Mouse (Mus musculus) embryonic facial prominence, embryonic 13.5 days (tissue): ENCODE results near the gene Btbd3. TPM values are rescaled to one million over a fixed set of nuclear protein-coding genes. Genes with fewer than 3 reads are reported as not detected.
"Not testable (repeated sequence)": the region's sequence is repeated elsewhere in the genome, so short reads cannot be mapped to it uniquely, and the experiment has no call there.

Source experiments
- ATAC-seq: fragments of 200-750 bp; cut with Nextera tagmentation; 2 replicates; pipeline ENCODE4 v1.8.0; 2017; ENCODE audit warnings: low read depth; ENCODE audit not compliant: insufficient number of reproducible peaks, insufficient read depth, low FRiP score, low TSS enrichment
- H3K27ac ChIP-seq: fragments of 300-500 bp; sonication (generic); 2 replicates; pipeline ENCODE4 v1.5.1; 2015; ENCODE audit warnings: moderate library complexity, mild to moderate bottlenecking, inconsistent platforms
- H3K27me3 ChIP-seq: fragments of 300-500 bp; sonication (generic); 2 replicates; pipeline ENCODE4 v1.6.1; 2015; ENCODE audit warnings: mild to moderate bottlenecking, inconsistent platforms
- H3K36me3 ChIP-seq: fragments of 300-500 bp; sonication (generic); 2 replicates; pipeline ENCODE4 v1.6.1; 2015; ENCODE audit warnings: mild to moderate bottlenecking, inconsistent platforms
- H3K4me1 ChIP-seq: fragments of 300-500 bp; sonication (generic); 2 replicates; pipeline ENCODE4 v1.6.1; 2015; ENCODE audit warnings: inconsistent platforms
- H3K4me2 ChIP-seq: fragments of 300-500 bp; sonication (generic); 2 replicates; pipeline ENCODE4 v1.6.1; 2015; ENCODE audit warnings: moderate library complexity, mild to moderate bottlenecking, inconsistent platforms
- H3K4me3 ChIP-seq: fragments of 300-500 bp; sonication (generic); 2 replicates; pipeline ENCODE4 v1.5.1; 2015; ENCODE audit warnings: mild to moderate bottlenecking, inconsistent platforms
- H3K9ac ChIP-seq: fragments of 300-500 bp; sonication (generic); 2 replicates; pipeline ENCODE4 v1.6.1; 2015; ENCODE audit warnings: mild to moderate bottlenecking, inconsistent platforms
- H3K9me3 ChIP-seq: fragments of 300-500 bp; sonication (generic); 2 replicates; pipeline ENCODE4 v1.6.1; 2016; ENCODE audit warnings: inconsistent platforms
- WGBS: fragments of 180-500 bp; shearing (Covaris S2); methylation state at CpG from one replicate; pipeline ENCODE4 v1.1.7; 2015; ENCODE audit warnings: mixed read lengths; 5-methylcytosine and 5-hydroxymethylcytosine counted together
- polyA plus RNA-seq: library from polyadenylated mRNA; unstranded; fragments of >200 nt; fragmentation: Nextera tagmentation; extraction: Ambion mirVana; gene quantifications from 2 replicates; pipeline ENCODE4 v1.2.1, GENCODE M21; 2015

The Btbd3 gene
- polyA plus RNA-seq, 1 experiment from 2014 or later = 25.8 TPM

DNA sequence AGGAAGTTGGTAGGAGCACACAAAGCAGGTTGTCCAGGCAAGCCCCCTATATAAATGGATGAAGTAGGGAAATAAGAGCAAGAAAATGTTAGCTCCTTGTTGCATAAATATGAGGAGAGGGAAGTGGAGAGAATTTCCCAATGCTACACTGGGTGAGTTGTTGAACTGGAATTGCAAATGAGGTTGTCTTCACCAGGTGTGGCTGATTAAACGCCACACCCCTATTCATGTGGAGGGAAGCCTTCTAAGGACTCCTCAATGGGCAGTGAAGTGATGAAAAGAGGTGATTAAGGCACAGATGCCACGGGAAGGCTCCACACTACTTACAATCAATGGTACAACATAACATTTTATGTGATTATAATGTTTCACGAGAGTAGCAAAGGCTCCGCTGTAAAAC lies 70.0 kb downstream of the Btbd3 start:
- no peak overlapping the region for H3K4me2 ChIP-seq
- H3K9ac ChIP-seq = no peak overlapping the region
- no peaks in the 10 kb centered on the region for H3K4me1 ChIP-seq
- H3K9me3 ChIP-seq = no peaks in the 10 kb centered on the region
- no peak for ATAC-seq
- no peak overlapping the region for H3K27ac ChIP-seq
- H3K27me3 ChIP-seq = no peaks in the 10 kb centered on the region
- WGBS = 73% methylated on average over 4 of the region's 4 CpGs
- H3K4me3 ChIP-seq = no peak overlapping the region
- no peaks in the 10 kb centered on the region for H3K36me3 ChIP-seq

DNA sequence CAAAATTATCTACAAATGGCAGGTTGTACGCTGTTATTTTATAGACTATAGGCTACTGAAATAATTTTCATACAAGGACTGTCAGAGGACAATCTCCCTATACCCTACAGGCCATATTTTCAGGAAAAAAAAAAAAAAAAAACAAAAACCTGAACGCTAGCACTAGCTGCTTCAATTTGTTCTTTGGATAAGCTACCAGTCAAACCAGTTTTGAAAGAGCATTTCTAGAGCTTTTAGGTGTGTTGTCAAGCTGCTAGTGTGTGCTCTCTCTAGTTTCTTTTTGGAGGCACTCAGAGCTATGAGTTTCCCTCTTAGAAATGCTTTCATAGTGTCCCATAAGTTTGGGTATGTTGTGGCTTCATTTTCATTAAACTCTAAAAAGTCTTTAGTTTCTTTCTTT lies 77.8 kb downstream of the Btbd3 start:
- ATAC-seq, H3K9ac ChIP-seq, H3K27ac ChIP-seq, H3K27me3 ChIP-seq, H3K9me3 ChIP-seq, H3K36me3 ChIP-seq, H3K4me2 ChIP-seq, H3K4me3 ChIP-seq, H3K4me1 ChIP-seq: not testable (repeated sequence)
- 72% methylated on average over 2 of the region's 2 CpGs for WGBS

DNA sequence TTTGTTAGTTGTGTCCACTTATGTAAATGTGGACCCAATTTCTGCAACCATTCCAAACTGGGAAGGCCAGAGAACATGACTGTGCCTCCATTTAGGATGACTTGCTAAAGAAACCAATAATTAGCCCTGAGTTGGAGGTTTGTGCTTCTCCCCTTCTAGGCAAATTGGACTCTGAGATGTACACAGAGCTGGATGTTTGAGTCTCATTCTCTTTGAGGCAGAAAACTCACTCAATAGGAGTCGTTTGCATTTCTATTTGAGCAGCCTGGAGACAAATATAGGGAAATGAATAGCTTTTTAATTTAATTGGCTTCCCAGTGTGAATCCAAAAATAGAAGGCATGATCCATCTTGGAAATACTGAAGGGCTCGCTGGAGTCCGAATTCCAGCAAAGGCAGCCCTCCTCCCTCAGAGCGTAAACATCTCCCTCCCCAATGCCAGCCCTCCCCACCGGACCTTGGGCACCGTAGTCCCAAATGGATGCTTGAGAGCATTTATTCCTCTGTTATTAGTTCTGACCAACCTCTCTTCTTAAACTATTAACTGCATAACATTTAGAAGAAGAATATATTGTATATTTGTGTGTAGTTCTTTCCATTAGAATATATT lies 81.6 kb downstream of the Btbd3 start:
- 79% methylated on average over 6 of the region's 6 CpGs for WGBS
- Histone ChIP-seq H3K27me3 (no peaks in the 10 kb centered on the region), H3K4me1 (no peaks in the 10 kb centered on the region), H3K36me3 (no peaks in the 10 kb centered on the region), H3K4me2 (no peak overlapping the region), H3K27ac (no peak overlapping the region), H3K4me3 (no peak overlapping the region), H3K9ac (no peak overlapping the region), H3K9me3 (no peaks in the 10 kb centered on the region)
- ATAC-seq = no peak

DNA sequence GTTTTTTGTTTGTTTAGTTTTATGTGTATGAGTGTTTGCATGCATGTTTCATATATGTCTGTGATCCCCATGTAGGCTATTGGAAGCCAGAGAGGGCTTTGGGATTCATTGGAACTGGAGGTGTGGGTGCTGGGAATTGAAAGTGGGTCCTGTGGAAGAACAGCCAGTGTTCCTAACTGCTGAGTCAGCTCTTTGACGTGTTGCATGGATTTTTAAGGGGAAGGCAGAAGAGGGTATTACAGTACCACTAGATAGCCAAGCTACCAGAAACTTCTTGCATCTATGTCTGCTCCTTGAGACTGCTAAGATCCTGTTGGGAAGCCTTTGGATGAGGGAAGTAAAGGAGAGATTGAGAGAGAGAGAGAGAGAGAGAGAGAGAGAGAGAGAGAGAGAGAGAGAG lies 82.2 kb downstream of the Btbd3 start:
- Histone ChIP-seq H3K4me2 (no peak overlapping the region), H3K4me3 (no peak overlapping the region), H3K9me3 (no peaks in the 10 kb centered on the region), H3K27ac (no peak overlapping the region), H3K36me3 (no peaks in the 10 kb centered on the region), H3K4me1 (no peaks in the 10 kb centered on the region), H3K9ac (no peak overlapping the region), H3K27me3 (no peaks in the 10 kb centered on the region)
- ATAC-seq = no peak
- WGBS = 42% methylated on average over 1 of the region's 1 CpGs

DNA sequence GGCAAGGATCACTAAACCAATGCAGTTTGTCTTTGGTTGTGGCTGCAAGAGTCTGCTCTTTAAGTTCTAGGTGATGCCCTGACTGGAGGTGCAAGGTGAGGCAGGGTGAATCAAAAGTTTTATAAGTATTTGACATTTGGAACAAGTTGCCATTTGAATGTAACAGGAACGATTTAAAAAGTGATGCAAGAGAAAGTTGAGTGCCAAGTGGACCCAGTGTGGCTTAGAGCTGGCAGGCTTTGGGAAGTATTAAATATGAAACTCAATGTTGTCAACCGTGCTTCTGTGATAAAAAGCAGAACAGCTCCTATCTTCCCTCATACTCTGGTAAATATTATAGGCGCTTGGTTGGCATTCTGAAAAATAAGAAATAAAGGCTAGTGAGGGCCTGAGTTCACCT lies 99.0 kb downstream of the Btbd3 start:
- H3K4me2 ChIP-seq = no peak overlapping the region
- no peak for ATAC-seq
- no peaks in the 10 kb centered on the region for H3K4me1 ChIP-seq
- WGBS = 87% methylated on average over 3 of the region's 3 CpGs
- H3K9me3 ChIP-seq = no peaks in the 10 kb centered on the region
- H3K27me3 ChIP-seq = no peaks in the 10 kb centered on the region
- no peak overlapping the region for H3K27ac ChIP-seq
- H3K9ac ChIP-seq = no peak overlapping the region
- H3K36me3 ChIP-seq = no peaks in the 10 kb centered on the region
- H3K4me3 ChIP-seq = no peak overlapping the region

DNA sequence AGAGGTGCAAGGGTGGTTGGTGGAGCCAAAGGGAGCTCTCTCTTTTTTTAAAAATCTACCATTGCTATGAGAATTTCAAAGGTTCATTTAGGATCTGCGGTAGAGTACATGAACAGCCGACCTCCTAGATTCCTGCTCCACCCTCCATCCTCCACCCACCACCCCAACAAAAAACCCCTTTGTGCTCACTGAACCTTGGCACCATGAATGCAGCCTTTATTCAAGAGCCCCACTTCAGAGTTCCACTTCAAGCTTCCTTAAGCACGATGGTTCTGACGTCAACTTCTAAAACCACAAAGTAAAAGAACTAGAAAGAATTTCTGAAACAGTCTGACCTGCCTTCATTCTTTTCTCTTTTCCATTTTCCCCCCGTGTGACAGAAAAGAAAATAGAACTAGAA lies 106.1 kb downstream of the Btbd3 start:
- Histone ChIP-seq H3K4me1 (no peaks in the 10 kb centered on the region), H3K9me3 (no peaks in the 10 kb centered on the region), H3K27me3 (no peaks in the 10 kb centered on the region), H3K4me3 (no peak overlapping the region), H3K36me3 (no peaks in the 10 kb centered on the region), H3K4me2 (no peak overlapping the region), H3K9ac (no peak overlapping the region), H3K27ac (peak overlapping the region; percentile 72)
- WGBS = 20% methylated on average over 5 of the region's 5 CpGs
- 0 out of 2 replicates have a peak, but pooled peaks have one; percentile 56 for ATAC-seq

DNA sequence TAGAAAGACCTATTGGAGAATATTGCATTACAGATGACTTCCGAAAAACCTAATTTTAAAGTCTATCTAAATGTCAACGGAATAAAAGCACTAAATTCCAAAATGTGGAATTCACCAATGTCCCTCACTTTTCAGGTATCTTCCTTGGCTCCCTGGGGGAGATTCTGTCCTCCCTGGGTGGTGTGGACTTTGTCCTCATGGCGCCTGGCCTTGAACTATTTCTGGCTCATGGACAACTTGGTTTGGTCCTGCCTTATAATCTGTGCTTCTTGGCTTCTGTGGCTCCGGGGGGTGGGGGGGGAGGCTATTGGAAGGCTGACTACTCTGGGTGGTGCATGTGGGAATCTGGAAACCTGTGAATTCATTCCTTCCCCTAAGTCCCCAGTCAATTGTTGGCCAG lies 109.0 kb downstream of the Btbd3 start:
- no peak overlapping the region for H3K9ac ChIP-seq
- H3K4me2 ChIP-seq = no peak overlapping the region
- no peaks in the 10 kb centered on the region for H3K4me1 ChIP-seq
- H3K27ac ChIP-seq = no peak overlapping the region
- no peaks in the 10 kb centered on the region for H3K27me3 ChIP-seq
- H3K9me3 ChIP-seq = no peaks in the 10 kb centered on the region
- WGBS = 86% methylated on average over 4 of the region's 4 CpGs
- no peaks in the 10 kb centered on the region for H3K36me3 ChIP-seq
- H3K4me3 ChIP-seq = no peak overlapping the region
- no peak for ATAC-seq

DNA sequence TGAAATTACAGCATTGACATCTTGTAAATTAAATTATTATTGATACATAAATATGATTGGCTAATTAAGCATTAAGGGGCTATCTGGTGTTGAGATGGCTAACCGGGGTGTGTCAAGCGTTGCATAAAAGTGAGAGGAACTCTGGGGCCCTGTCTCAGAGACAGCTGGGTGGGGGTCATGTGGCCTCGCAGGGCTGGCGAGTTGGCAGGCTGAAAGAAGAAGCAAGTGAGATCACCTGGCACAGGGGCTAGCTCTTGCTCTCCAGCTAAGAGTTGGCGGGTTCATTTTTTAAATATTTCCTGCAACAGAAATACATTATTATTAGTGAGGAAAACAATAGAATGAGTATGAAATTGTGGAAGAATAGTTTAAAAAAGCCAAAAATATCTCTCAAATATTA lies 118.2 kb downstream of the Btbd3 start:
- H3K4me1 ChIP-seq = no peaks in the 10 kb centered on the region
- no peaks in the 10 kb centered on the region for H3K36me3 ChIP-seq
- WGBS = 83% methylated on average over 5 of the region's 5 CpGs
- H3K4me3 ChIP-seq = no peak overlapping the region
- no peak overlapping the region for H3K9ac ChIP-seq
- H3K4me2 ChIP-seq = no peak overlapping the region
- ATAC-seq = no peak
- H3K27me3 ChIP-seq = no peaks in the 10 kb centered on the region
- H3K9me3 ChIP-seq = no peaks in the 10 kb centered on the region
- H3K27ac ChIP-seq = no peak overlapping the region

DNA sequence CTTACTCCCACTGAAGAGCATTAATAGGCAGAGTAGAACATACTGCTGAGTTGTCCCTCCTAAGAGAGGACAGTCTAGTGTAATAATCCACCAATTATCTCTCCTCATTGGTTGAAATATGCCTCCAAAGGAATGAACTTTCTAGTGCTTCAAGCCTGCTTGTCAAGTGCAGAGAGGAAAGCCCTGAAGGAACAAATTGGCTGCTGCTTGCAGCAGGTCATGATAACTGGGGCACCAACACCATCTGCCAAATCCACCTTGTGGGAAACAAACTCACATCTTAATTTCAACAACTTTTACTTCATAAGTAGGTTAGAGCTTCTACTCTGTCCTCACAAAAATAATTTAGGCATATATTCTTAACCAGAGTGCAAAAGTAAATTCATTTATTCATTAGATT lies 122.5 kb downstream of the Btbd3 start:
- Histone ChIP-seq H3K27ac (no peak overlapping the region), H3K27me3 (no peaks in the 10 kb centered on the region), H3K36me3 (no peaks in the 10 kb centered on the region), H3K9ac (no peak overlapping the region), H3K4me2 (no peak overlapping the region), H3K9me3 (peaks cover 3% of the 10 kb centered on the region; the same call in 1 of the 2 replicates), H3K4me3 (no peak overlapping the region), H3K4me1 (no peaks in the 10 kb centered on the region)
- ATAC-seq = no peak

DNA sequence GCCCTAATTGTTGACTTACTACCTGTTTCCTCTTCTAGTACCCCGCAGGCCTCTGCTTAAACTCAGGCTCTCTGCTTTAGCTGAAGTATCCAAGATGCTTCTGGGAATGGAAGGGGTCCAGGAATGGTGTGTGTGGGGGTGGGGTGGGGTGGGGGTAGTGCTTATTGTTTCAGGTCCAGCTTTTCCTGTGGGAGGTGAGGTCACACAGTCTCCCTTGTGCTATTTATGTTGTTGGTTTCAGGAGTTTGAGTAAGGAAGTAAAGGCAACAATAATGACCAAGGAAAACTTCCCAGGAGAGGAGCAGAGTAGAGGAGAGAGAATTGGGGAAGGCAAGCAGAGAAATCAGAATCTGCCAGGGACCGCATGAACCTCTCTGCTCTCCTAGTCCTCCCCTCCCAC lies 128.4 kb downstream of the Btbd3 start:
- Histone ChIP-seq H3K27ac (no peak overlapping the region), H3K9ac (no peak overlapping the region), H3K4me1 (no peaks in the 10 kb centered on the region), H3K4me2 (no peak overlapping the region), H3K9me3 (peaks cover 3% of the 10 kb centered on the region; the same call in 1 of the 2 replicates), H3K27me3 (no peaks in the 10 kb centered on the region), H3K4me3 (no peak overlapping the region), H3K36me3 (no peaks in the 10 kb centered on the region)
- 85% methylated on average over 2 of the region's 2 CpGs for WGBS
- no peak for ATAC-seq

DNA sequence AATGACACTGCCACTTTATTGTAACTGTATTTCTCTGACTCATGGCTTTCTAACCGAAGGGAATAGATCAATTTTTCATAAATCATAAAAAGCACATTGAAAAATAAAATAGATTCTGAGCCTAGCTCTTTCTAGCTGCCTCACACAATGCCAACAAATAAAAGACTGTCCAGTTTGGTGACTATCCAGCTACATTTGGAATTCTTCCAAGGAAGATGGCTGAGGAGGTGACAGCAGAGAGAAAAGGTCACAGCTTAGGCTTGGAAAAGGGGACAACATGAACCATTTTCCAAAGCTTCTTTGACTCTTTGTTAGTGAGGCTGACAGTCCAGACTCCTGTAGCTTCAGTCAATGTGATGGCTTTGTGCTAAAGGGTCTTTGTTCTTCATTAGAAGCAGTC lies 132.2 kb downstream of the Btbd3 start:
- Histone ChIP-seq H3K4me2 (no peak overlapping the region), H3K27ac (no peak overlapping the region), H3K9ac (no peak overlapping the region), H3K36me3 (no peaks in the 10 kb centered on the region), H3K4me3 (no peak overlapping the region), H3K27me3 (no peaks in the 10 kb centered on the region), H3K4me1 (no peaks in the 10 kb centered on the region), H3K9me3 (no peaks in the 10 kb centered on the region)
- whole genome bisulfite sequencing = 84% methylated on average over 1 of the region's 1 CpGs
- no peak for ATAC-seq

DNA sequence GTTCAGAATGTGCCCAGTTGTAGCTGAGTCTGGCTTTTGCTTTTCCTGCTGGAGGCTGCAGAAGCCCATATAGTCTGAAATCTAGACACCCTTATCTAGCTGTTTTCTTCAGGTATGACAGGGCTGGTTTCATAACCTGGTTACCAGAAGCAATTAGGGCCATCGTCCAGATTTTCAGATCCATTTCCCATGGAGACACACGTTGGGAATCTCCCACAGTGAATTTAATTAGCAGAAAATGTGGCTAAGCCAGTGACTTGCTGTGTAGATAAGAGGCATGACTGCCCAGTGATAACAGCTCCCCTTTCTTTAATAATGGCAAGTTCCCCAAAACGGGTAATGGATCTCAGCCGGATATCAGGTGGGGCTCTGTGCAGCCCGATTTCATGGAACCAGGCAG lies 146.7 kb downstream of the Btbd3 start:
- no peak overlapping the region for H3K27ac ChIP-seq
- no peak overlapping the region for H3K4me3 ChIP-seq
- peaks cover 6% of the 10 kb centered on the region; the same call in 1 of the 2 replicates for H3K4me1 ChIP-seq
- ATAC-seq = no peak
- WGBS = 53% methylated on average over 5 of the region's 5 CpGs
- H3K4me2 ChIP-seq = no peak overlapping the region
- H3K9me3 ChIP-seq = no peaks in the 10 kb centered on the region
- H3K36me3 ChIP-seq = no peaks in the 10 kb centered on the region
- H3K27me3 ChIP-seq = no peaks in the 10 kb centered on the region
- no peak overlapping the region for H3K9ac ChIP-seq
